ENCODE assay signal across 8 mouse cellular contexts in the genomic region with DNA sequence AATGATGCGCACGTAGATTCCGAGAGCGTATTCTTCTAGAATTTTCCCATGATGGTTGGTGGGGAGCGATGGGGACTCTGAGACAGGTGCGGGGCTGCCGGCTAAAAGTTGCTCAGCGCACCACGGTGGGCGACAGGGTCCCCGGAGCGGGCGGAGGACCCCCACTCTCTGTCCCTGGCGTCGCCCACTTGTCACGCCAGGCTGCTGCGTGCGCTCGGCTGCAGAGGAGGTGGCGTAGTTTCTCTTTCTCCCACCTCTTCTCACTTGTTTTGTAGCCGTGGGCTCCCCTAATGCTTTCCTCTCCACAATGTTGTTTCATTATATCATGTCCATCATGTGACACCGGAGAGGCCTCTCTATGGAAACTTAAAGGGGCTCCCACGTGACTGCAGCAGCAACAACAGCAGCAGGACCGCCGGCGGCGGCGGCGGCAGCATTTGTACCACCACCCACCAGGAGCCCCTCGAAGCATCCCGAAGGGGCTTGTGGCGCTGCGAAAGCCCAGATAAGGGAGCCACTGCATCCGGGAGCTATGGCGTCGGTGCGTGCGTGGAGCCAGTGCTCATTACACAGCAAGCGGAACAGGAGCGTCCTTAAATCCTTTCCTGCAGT.
DNase-seq lines count a peak whose midpoint lies in the region; ATAC-seq and TF ChIP-seq lines count a peak whose summit lies in the region.

No protein-coding gene starts in this region.

- peak overlapping the region; percentile 59 for H3K9ac ChIP-seq in lung, embryonic 16.5 days (ENCODE audit: low read length)

- H3K4me3 ChIP-seq in lung, embryonic 16.5 days (ENCODE audit: low read length), result peak overlapping the region; percentile 74
- peak overlapping the region; percentile 98 for H3K4me3 ChIP-seq in olfactory bulb, adult 2 months (ENCODE audit: insufficient read depth, low read depth, low read length)

- H3K27me3 ChIP-seq in lung, embryonic 16.5 days (ENCODE audit: control insufficient read depth, insufficient read depth, low read depth, low read length), result peaks cover 64% of the 10 kb centered on the region

- no peaks in the 10 kb centered on the region for H3K36me3 ChIP-seq in lung, embryonic 16.5 days (ENCODE audit: control insufficient read depth, insufficient read depth, low read length)

- no peaks in the 10 kb centered on the region for H3K9me3 ChIP-seq in lung, embryonic 16.5 days (ENCODE audit: control insufficient read depth, low read length)

- no peak for TF ChIP-seq CTCF in olfactory bulb, adult 2 months (IDR thresholded peaks at IDR 0.05; ENCODE audit: insufficient read depth, low read depth, low read length)

- peak overlapping the region; percentile 100 for H3K4me2 ChIP-seq in lung, embryonic 16.5 days (ENCODE audit: low read depth, low read length)

- peak; percentile 60 for TF ChIP-seq POLR2A in olfactory bulb, adult 2 months (IDR thresholded peaks at IDR 0.05; ENCODE audit: insufficient read depth, low read depth, low read length)

- peak; percentile 9 to 11; a peak in 2 of 4 replicates for ATAC-seq in hematopoietic stem cell, adult 5-6 weeks (replicated peaks in 1 of 2; ENCODE audit: insufficient read depth in 1 of 2, low FRiP score in 2 of 2, low TSS enrichment in 1 of 2, low read depth in 1 of 2, poor library complexity in 2 of 2, severe bottlenecking in 2 of 2)
- no peak; the same call in 1 of the 2 replicates for ATAC-seq in lung, embryonic 16.5 days (ENCODE audit: low read depth)

- DNase-seq in MN1 (ENCODE audit: low spot score), result peak; percentile 80
- DNase-seq in cerebellum, adult 11-12 months, result peak; percentile 79
- peak; percentile 40 for DNase-seq in forelimb bud, embryonic 11.5 days (ENCODE audit: low read depth, low spot score)
- peak; percentile 80 to 87 for DNase-seq in layer of hippocampus, adult 8-10 months (ENCODE audit: low spot score in 2 of 2)
- DNase-seq in urinary bladder, postnatal 25 days (ENCODE audit: low spot score), result peak; percentile 35

- under 1% methylated on average over 40 of the region's 40 CpGs for WGBS in lung, embryonic 16.5 days
- under 1% methylated on average over 40 of the region's 40 CpGs for WGBS in olfactory bulb, adult 2 months

- H3K4me1 ChIP-seq in lung, embryonic 16.5 days (replicated peaks; ENCODE audit: control insufficient read depth, insufficient read depth, low read length), result peaks cover 22% of the 10 kb centered on the region
- 0 out of 2 replicates have a peak, but pooled peaks cover 8% of the 10 kb centered on the region for H3K4me1 ChIP-seq in olfactory bulb, adult 2 months (ENCODE audit: control insufficient read depth, insufficient read depth, low read length)

- H3K27ac ChIP-seq in lung, embryonic 16.5 days (ENCODE audit: low read length), result no peak overlapping the region
- peak overlapping the region; percentile 99 for H3K27ac ChIP-seq in olfactory bulb, adult 2 months (ENCODE audit: insufficient read depth, low read depth, low read length)
